Mouse (Mus musculus) layer of hippocampus, postnatal 14 days (tissue): ENCODE results near the gene Pdcd11. TPM values are rescaled to one million over a fixed set of nuclear protein-coding genes. Genes with fewer than 3 reads are reported as not detected.
"Not testable (repeated sequence)": the region's sequence is repeated elsewhere in the genome, so short reads cannot be mapped to it uniquely, and the experiment has no call there.

ENCODE experiments used
- DNase-seq, 2 experiments: peaks; one replicate each; pipeline ENCODE4 v3.0.0; 2021 to 2022; ENCODE audit warnings: low spot score in 2 of 2, mixed read lengths in 1 of 2
- total RNA-seq, 2 experiments: library from RNA; stranded (reverse); gene quantifications; 2 replicates each; pipeline ENCODE4 v1.2.3; 2021

The Pdcd11 gene
- total RNA-seq, 2 experiments from 2014 or later: 17.5 to 17.7 TPM

GRCm38 (mm10) chr19:47122802-47123201 is 32.2 kb downstream of the Pdcd11 start:
- no peak for DNase-seq

- DNase-seq: no peak
These were observed 37.6 kb downstream of the Pdcd11 start for GRCm38 (mm10) chr19:47128164-47128563.

- no peak for DNase-seq
These were observed 38.3 kb downstream of the Pdcd11 start for GRCm38 (mm10) chr19:47128835-47129234.

GRCm38 (mm10) chr19:47130551-47131125 is 40.1 kb downstream of the Pdcd11 start:
- no peak for DNase-seq

- DNase-seq: no peak
These were observed 42.6 kb downstream of the Pdcd11 start for GRCm38 (mm10) chr19:47133161-47133560.

GRCm38 (mm10) chr19:47135568-47135967 is 45.0 kb downstream of the Pdcd11 start:
- DNase-seq: no peak

GRCm38 (mm10) chr19:47136170-47136569 is 45.6 kb downstream of the Pdcd11 start:
- DNase-seq: no peak

GRCm38 (mm10) chr19:47137051-47137581 is 46.5 kb downstream of the Pdcd11 start:
- DNase-seq: peak; percentile 43 to 60

- peak; percentile 45 to 56 for DNase-seq
These were observed 47.3 kb downstream of the Pdcd11 start, which contains the start of gene Calhm2 for GRCm38 (mm10) chr19:47137771-47138421. Calhm2 (minus strand) TSS chr19:47138294.

GRCm38 (mm10) chr19:47139611-47140010 is 49.0 kb downstream of the Pdcd11 start:
- DNase-seq: not testable (repeated sequence)

- DNase-seq: no peak
These were observed 51.9 kb downstream of the Pdcd11 start for GRCm38 (mm10) chr19:47142438-47142837.

GRCm38 (mm10) chr19:47144154-47144553 is 53.6 kb downstream of the Pdcd11 start, which contains the start of gene Calhm1:
Calhm1 (minus strand) TSS chr19:47144254.
- no peak for DNase-seq

GRCm38 (mm10) chr19:47148267-47148847 is 57.8 kb downstream of the Pdcd11 start:
- DNase-seq: no peak

GRCm38 (mm10) chr19:47149854-47150253 is 59.3 kb downstream of the Pdcd11 start:
- DNase-seq: no peak

GRCm38 (mm10) chr19:47151332-47152061 is 60.9 kb downstream of the Pdcd11 start:
- peak in 1 of 2 experiments; percentile 24 for DNase-seq

GRCm38 (mm10) chr19:47152062-47152369 is 61.4 kb downstream of the Pdcd11 start:
- DNase-seq: no peak

GRCm38 (mm10) chr19:47153767-47154166 is 63.2 kb downstream of the Pdcd11 start:
- no peak for DNase-seq

GRCm38 (mm10) chr19:47157664-47158063 is 67.1 kb downstream of the Pdcd11 start, which contains the start of gene Calhm3:
Calhm3 (minus strand) TSS chr19:47157764.
- DNase-seq: no peak

GRCm38 (mm10) chr19:47161669-47162068 is 71.1 kb downstream of the Pdcd11 start:
- no peak for DNase-seq

- DNase-seq: no peak
These were observed 72.7 kb downstream of the Pdcd11 start for GRCm38 (mm10) chr19:47163176-47163744.

- DNase-seq: no peak
These were observed 76.2 kb downstream of the Pdcd11 start for GRCm38 (mm10) chr19:47166758-47167157.
